Mouse (Mus musculus) stomach, postnatal 0 days (tissue): ENCODE measurements around the gene Hipk1. TPM values are rescaled to one million over a fixed set of nuclear protein-coding genes. Genes with fewer than 3 reads are reported as not detected.
"Not testable (repeated sequence)": the region's sequence is repeated elsewhere in the genome, so short reads cannot be mapped to it uniquely, and the experiment has no call there.

Source experiments
- ATAC-seq: fragments of 200-750 bp; cut with Nextera tagmentation; 2 replicates; pipeline ENCODE4 v1.8.0; 2017; ENCODE audit not compliant: low FRiP score, low TSS enrichment
- DNase-seq: peaks from one replicate; pipeline ENCODE4 v3.0.0-alpha.2; 2016; ENCODE audit warnings: low spot score
- H3K27ac ChIP-seq: fragments of 300-500 bp; sonication (generic); replicated peaks from 2 replicates; pipeline ENCODE4 v1.5.1; 2014; ENCODE audit warnings: mild to moderate bottlenecking, control low read depth
- H3K27me3 ChIP-seq: fragments of 300-500 bp; sonication (generic); 2 replicates; pipeline ENCODE4 v1.6.1; 2014; ENCODE audit warnings: low read length; ENCODE audit not compliant: control insufficient read depth, insufficient read depth
- H3K36me3 ChIP-seq: fragments of 300-500 bp; sonication (generic); 2 replicates; pipeline ENCODE4 v1.6.1; 2014; ENCODE audit warnings: low read length, mixed read lengths; ENCODE audit not compliant: control insufficient read depth, insufficient read depth
- H3K4me1 ChIP-seq: fragments of 300-500 bp; sonication (generic); replicated peaks from 2 replicates; pipeline ENCODE4 v1.6.1; 2014; ENCODE audit warnings: antibody characterized with exemption; ENCODE audit not compliant: control insufficient read depth, insufficient read depth
- H3K4me2 ChIP-seq: fragments of 300-500 bp; sonication (generic); replicated peaks from 2 replicates; pipeline ENCODE4 v1.6.1; 2014; ENCODE audit warnings: low read depth, mild to moderate bottlenecking, control low read depth, moderate library complexity
- H3K4me3 ChIP-seq: fragments of 300-500 bp; sonication (generic); 2 replicates; pipeline ENCODE4 v1.5.1; 2014; ENCODE audit warnings: low read depth, low read length, control low read depth
- H3K9ac ChIP-seq: fragments of 300-500 bp; sonication (generic); 2 replicates; pipeline ENCODE4 v1.6.1; 2014; ENCODE audit warnings: mild to moderate bottlenecking, low read length, control low read depth, mixed read lengths
- H3K9me3 ChIP-seq: fragments of 300-500 bp; sonication (generic); 2 replicates; pipeline ENCODE4 v1.6.1; 2016; ENCODE audit warnings: low read length; ENCODE audit not compliant: control insufficient read depth
- CTCF ChIP-seq: IDR thresholded peaks from 2 replicates; pipeline ENCODE4 v1.5.1; 2016; ENCODE audit warnings: antibody characterized with exemption, low read depth, mild to moderate bottlenecking, moderate library complexity
- EP300 ChIP-seq: optimal IDR thresholded peaks from 2 replicates; pipeline ENCODE3; 2016; ENCODE audit warnings: antibody characterized with exemption
- WGBS: fragments of 180-500 bp; shearing (Covaris S2); extraction: QIAGEN DNeasy Blood & Tissue Kit; methylation state at CpG from one replicate; pipeline ENCODE4 v1.1.7; 2014; 5-methylcytosine and 5-hydroxymethylcytosine counted together
- polyA plus RNA-seq: library from polyadenylated mRNA; unstranded; fragments of >200 nt; fragmentation: Nextera tagmentation; extraction: Ambion mirVana; gene quantifications from 2 replicates; pipeline ENCODE4 v1.2.1, GENCODE M21; 2015

The Hipk1 gene
- polyA plus RNA-seq, 1 experiment from 2014 or later = 6.7 TPM

GRCm38 (mm10) chr3:103835272-103835950, 44.0 kb upstream of the Hipk1 start:
- Histone ChIP-seq H3K4me1 (no peaks in the 10 kb centered on the region), H3K36me3 (no peaks in the 10 kb centered on the region), H3K4me2 (no peak overlapping the region), H3K9ac (no peak overlapping the region), H3K27me3 (no peaks in the 10 kb centered on the region), H3K27ac (no peak overlapping the region), H3K9me3 (no peaks in the 10 kb centered on the region), H3K4me3 (no peak overlapping the region)
- ATAC-seq (no peak), DNase-seq (no peak)
- TF ChIP-seq CTCF (no peak), EP300 (no peak)
- 63% methylated on average over 6 of the region's 6 CpGs for WGBS

- no peak overlapping the region for H3K4me3 ChIP-seq
- TF ChIP-seq CTCF = no peak
- TF ChIP-seq EP300 = no peak
- no peaks in the 10 kb centered on the region for H3K9me3 ChIP-seq
- H3K27me3 ChIP-seq = no peaks in the 10 kb centered on the region
- DNase-seq (no peak), ATAC-seq (no peak)
- no peaks in the 10 kb centered on the region for H3K36me3 ChIP-seq
- WGBS = 84% methylated on average over 2 of the region's 2 CpGs
- H3K27ac ChIP-seq = no peak overlapping the region
- H3K4me1 ChIP-seq = no peaks in the 10 kb centered on the region
- no peak overlapping the region for H3K4me2 ChIP-seq
- H3K9ac ChIP-seq = no peak overlapping the region
Measured at GRCm38 (mm10) chr3:103834001-103834400, 42.6 kb upstream of the Hipk1 start.

DNA sequence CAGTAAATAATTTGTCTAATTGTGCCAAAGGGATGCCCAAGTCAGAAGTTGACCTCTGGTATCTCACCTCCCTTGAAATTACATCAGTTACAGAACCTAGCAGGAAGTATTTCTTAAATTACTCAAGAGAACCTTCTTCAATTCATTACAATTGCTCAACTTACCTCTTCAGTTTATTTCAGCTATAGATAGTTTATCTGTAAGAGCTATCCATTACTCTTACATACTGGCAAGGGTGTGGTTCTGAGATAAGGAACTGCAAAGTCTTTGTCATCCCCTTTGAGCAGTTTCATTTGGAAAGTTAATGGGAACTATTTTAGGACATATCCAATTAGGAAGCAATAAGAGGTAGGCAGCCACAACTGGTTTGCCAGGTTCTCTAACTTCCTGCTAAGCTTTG, 41.1 kb upstream of the Hipk1 start, which contains the start of gene Bcl2l15:
TSS of gene Bcl2l15 (plus strand) at position 176 of the 400 bp plus-strand sequence.
- no peak for ATAC-seq

GRCm38 (mm10) chr3:103831146-103831545, 39.8 kb upstream of the Hipk1 start:
- no peak for ATAC-seq
- no peak overlapping the region for H3K4me2 ChIP-seq
- H3K27ac ChIP-seq = no peak overlapping the region
- WGBS = 63% methylated on average over 7 of the region's 7 CpGs
- no peak overlapping the region for H3K9ac ChIP-seq
- no peaks in the 10 kb centered on the region for H3K27me3 ChIP-seq
- H3K4me1 ChIP-seq = no peaks in the 10 kb centered on the region
- no peak overlapping the region for H3K4me3 ChIP-seq
- no peaks in the 10 kb centered on the region for H3K36me3 ChIP-seq
- H3K9me3 ChIP-seq = no peaks in the 10 kb centered on the region
- TF ChIP-seq EP300 (no peak), CTCF (no peak)
- no peak for DNase-seq

More for the DNA sequence above, 41.1 kb upstream of the Hipk1 start, which contains the start of gene Bcl2l15:
- H3K4me3 ChIP-seq = no peak within 1 kb of the TSS
- H3K4me1 ChIP-seq = no peaks in the 10 kb centered on the region
- no peak within 1 kb of the TSS for H3K27ac ChIP-seq
- H3K36me3 ChIP-seq = no peaks in the 10 kb centered on the region
- TF ChIP-seq CTCF (no peak), EP300 (no peak)
- no peak within 1 kb of the TSS for H3K9ac ChIP-seq
- H3K27me3 ChIP-seq = no peaks in the 10 kb centered on the region
- no peak within 1 kb of the TSS for H3K4me2 ChIP-seq
- no peaks in the 10 kb centered on the region for H3K9me3 ChIP-seq
- DNase-seq = no peak

GRCm38 (mm10) chr3:103830681-103831080, 39.3 kb upstream of the Hipk1 start:
- H3K4me3 ChIP-seq, H3K9me3 ChIP-seq, H3K36me3 ChIP-seq, H3K4me2 ChIP-seq, H3K27ac ChIP-seq, H3K9ac ChIP-seq, H3K4me1 ChIP-seq, ATAC-seq, DNase-seq, H3K27me3 ChIP-seq: not testable (repeated sequence)
- peak; percentile 32 for TF ChIP-seq CTCF
- WGBS = 55% methylated on average over 1 of the region's 1 CpGs

DNA sequence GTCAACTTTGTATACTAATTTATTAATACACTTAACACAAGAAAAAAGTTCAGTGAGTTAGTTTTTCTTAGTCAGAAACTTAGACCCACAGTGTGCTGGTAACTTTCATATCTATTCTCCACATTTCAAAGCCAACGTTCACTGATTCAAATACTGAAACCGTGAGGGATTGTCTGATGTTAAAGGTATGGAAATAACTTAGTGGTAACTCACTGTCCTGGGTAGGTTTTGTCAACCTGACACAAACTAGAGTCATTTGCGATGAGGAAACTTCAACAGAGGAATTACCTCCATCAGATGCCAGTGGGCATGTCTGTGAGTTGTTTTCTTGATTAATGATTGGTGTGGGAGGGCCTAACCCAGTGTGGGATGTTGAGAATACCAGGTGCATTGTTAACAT, 37.7 kb upstream of the Hipk1 start:
- Histone ChIP-seq H3K4me3 (no peak overlapping the region), H3K27ac (no peak overlapping the region), H3K36me3 (no peaks in the 10 kb centered on the region), H3K9me3 (no peaks in the 10 kb centered on the region), H3K4me1 (no peaks in the 10 kb centered on the region), H3K27me3 (no peaks in the 10 kb centered on the region), H3K9ac (no peak overlapping the region), H3K4me2 (no peak overlapping the region)
- WGBS = 71% methylated on average over 3 of the region's 3 CpGs
- DNase-seq (no peak), ATAC-seq (no peak)
- TF ChIP-seq CTCF (no peak), EP300 (no peak)
